Comparison of ENCODE assay signal across 8 mouse cellular contexts in the genomic region with DNA sequence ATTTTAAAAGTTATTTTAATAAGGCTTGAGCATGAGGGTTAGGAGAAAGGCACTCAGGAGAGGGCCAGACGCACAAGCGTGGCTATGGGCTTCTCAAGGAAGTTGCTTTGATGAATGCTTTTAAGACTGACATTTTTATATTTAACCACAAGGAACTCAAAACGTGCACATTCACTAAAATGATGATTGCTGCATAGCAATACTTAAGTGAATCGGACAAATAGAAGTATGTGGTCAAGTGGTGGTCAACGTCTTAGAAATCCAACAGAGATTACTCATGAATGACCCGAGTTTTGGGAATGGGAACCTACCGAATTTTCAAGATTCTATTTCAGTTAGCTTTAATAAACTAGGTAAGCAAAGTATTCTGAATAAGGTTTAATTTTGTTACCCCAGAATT. TPM values are rescaled to one million over a fixed set of nuclear protein-coding genes. Genes with fewer than 3 reads are reported as not detected.
A peak's percentile ranks its signal among the peaks of the same experiment; 100 is the strongest.
DNase-seq lines count a peak whose midpoint lies in the region; ATAC-seq and TF ChIP-seq lines count a peak whose summit lies in the region.

No protein-coding gene starts in this region.

- WGBS in liver, adult 2 months, result 48% methylated on average over 7 of the region's 7 CpGs
- WGBS in neural tube, embryonic 12.5 days, result 54% methylated on average over 7 of the region's 7 CpGs

- H3K36me3 ChIP-seq in liver, adult 2 months (ENCODE audit: control insufficient read depth, insufficient read depth, low read length), result peaks cover 12% of the 10 kb centered on the region
- peaks cover 12% of the 10 kb centered on the region for H3K36me3 ChIP-seq in neural tube, embryonic 12.5 days

- H3K27ac ChIP-seq in liver, adult 2 months (replicated peaks; ENCODE audit: insufficient read depth, low read depth, low read length), result no peak overlapping the region
- no peak overlapping the region for H3K27ac ChIP-seq in neural tube, embryonic 12.5 days

- peaks cover 2% of the 10 kb centered on the region; the same call in 1 of the 2 replicates for H3K4me1 ChIP-seq in liver, adult 2 months (ENCODE audit: control insufficient read depth, insufficient read depth, low read length)
- H3K4me1 ChIP-seq in neural tube, embryonic 12.5 days, result 0 out of 2 replicates have a peak, but pooled peaks cover 3% of the 10 kb centered on the region

- no peaks in the 10 kb centered on the region for H3K27me3 ChIP-seq in liver, adult 2 months (ENCODE audit: control insufficient read depth, insufficient read depth, low read length)
- H3K27me3 ChIP-seq in neural tube, embryonic 12.5 days (replicated peaks), result no peaks in the 10 kb centered on the region

- TF ChIP-seq CTCF in liver, adult 2 months (IDR thresholded peaks at IDR 0.05; ENCODE audit: low read depth, low read length), result no peak

- DNase-seq in liver, adult 2 months (ENCODE audit: extremely low read depth, low read depth, low spot score), result peak; percentile 9
- no peak for DNase-seq in liver
- DNase-seq in c-Kit-positive CD71-positive TER-119-positive erythroid progenitor cells, embryonic 14.5 days (ENCODE audit: low spot score), result peak; percentile 13
- peak; percentile 27 for DNase-seq in induced T-regulatory cell, adult 2 months (ENCODE audit: low read depth)
- no peak for DNase-seq in thymus, adult 18-20 months
- DNase-seq in cerebellum, adult 11-12 months, result no peak
- DNase-seq in thymus, postnatal 14 days, result no peak

- H3K4me3 ChIP-seq in liver, adult 2 months (ENCODE audit: insufficient read depth, low read depth, low read length), result peak overlapping the region; percentile 4; the same call in 1 of the 2 replicates
- H3K4me3 ChIP-seq in neural tube, embryonic 12.5 days, result no peak overlapping the region

- 0 out of 2 replicates have a peak, but pooled peaks cover 2% of the 10 kb centered on the region for H3K79me2 ChIP-seq in liver, adult 2 months (ENCODE audit: control insufficient read depth, insufficient read depth, low read length)

- TF ChIP-seq POLR2A in liver, adult 2 months (IDR thresholded peaks at IDR 0.05; ENCODE audit: extremely low read depth, insufficient read depth, low read length), result no peak

- no peak overlapping the region for H3K9ac ChIP-seq in liver, adult 2 months (ENCODE audit: low read depth, low read length)
- no peak overlapping the region for H3K9ac ChIP-seq in neural tube, embryonic 12.5 days

- no peak for ATAC-seq in neural tube, embryonic 12.5 days (ENCODE audit: low FRiP score, low read depth)

- no peaks in the 10 kb centered on the region for H3K9me3 ChIP-seq in neural tube, embryonic 12.5 days

- peak overlapping the region; percentile 62 for H3K4me2 ChIP-seq in neural tube, embryonic 12.5 days (replicated peaks)

RNA-seq across cellular contexts. Expression of gene Zkscan8, which starts 0.8 kb away (rescaled TPM):
- 4.7 and 5.3 TPM in 2 replicates for total RNA-seq in liver, adult 2 months (2014; rRNA removed)
- 1.5 and 1.7 TPM in 2 replicates for polyA plus RNA-seq in liver, adult 2 months (2012; rRNA removed)
- polyA plus RNA-seq in neural tube, embryonic 12.5 days (2016; fragmentation: Nextera tagmentation; extraction: Ambion mirVana), result 5.9 and 6.8 TPM in 2 replicates

RNA-seq across cellular contexts. Expression of gene Olfr1366, which starts 12.5 kb away (rescaled TPM):
- not detected in 2 replicates for total RNA-seq in liver, adult 2 months (2014; rRNA removed)
- polyA plus RNA-seq in liver, adult 2 months (2012; rRNA removed), result not detected in 2 replicates
- 0.14 TPM in 2 replicates for polyA plus RNA-seq in neural tube, embryonic 12.5 days (2016; fragmentation: Nextera tagmentation; extraction: Ambion mirVana)

RNA-seq across cellular contexts. Expression of gene Gm11273, which starts 28.9 kb away (rescaled TPM):
- 20.5 and 23.4 TPM in 2 replicates for total RNA-seq in liver, adult 2 months (2014; rRNA removed)
- polyA plus RNA-seq in liver, adult 2 months (2012; rRNA removed), result 26.0 and 26.2 TPM in 2 replicates
- polyA plus RNA-seq in neural tube, embryonic 12.5 days (2016; fragmentation: Nextera tagmentation; extraction: Ambion mirVana), result 2.4 and 3.0 TPM in 2 replicates

RNA-seq across cellular contexts. Expression of gene Olfr1535, which starts 29.6 kb away (rescaled TPM):
- total RNA-seq in liver, adult 2 months (2014; rRNA removed), result not detected in 2 replicates
- not detected in 2 replicates for polyA plus RNA-seq in liver, adult 2 months (2012; rRNA removed)
- polyA plus RNA-seq in neural tube, embryonic 12.5 days (2016; fragmentation: Nextera tagmentation; extraction: Ambion mirVana), result 0.06 TPM in 1 of 2 replicates, not detected in the other

RNA-seq across cellular contexts. Expression of gene AK157302, which starts 35.1 kb away (rescaled TPM):
- total RNA-seq in liver, adult 2 months (2014; rRNA removed), result 0.27 and 0.28 TPM in 2 replicates
- 0.11 TPM in 1 of 2 replicates, not detected in the other for polyA plus RNA-seq in liver, adult 2 months (2012; rRNA removed)
- polyA plus RNA-seq in neural tube, embryonic 12.5 days (2016; fragmentation: Nextera tagmentation; extraction: Ambion mirVana), result 0.19 and 0.40 TPM in 2 replicates

Comparison
In these comparisons a context has a peak if more than half of its experiments do, and no peak if none do; other contexts are left out.
1. DNase-seq: peak in liver, adult 2 months (single experiment), c-Kit-positive CD71-positive TER-119-positive erythroid progenitor cells, embryonic 14.5 days (single experiment) and induced T-regulatory cell, adult 2 months (single experiment); none in liver (single experiment), thymus, adult 18-20 months (0 of 2), cerebellum, adult 11-12 months (single experiment) and thymus, postnatal 14 days (single experiment).